Mouse (Mus musculus) intestine, embryonic 14.5 days (tissue): ENCODE measurements around the gene Flrt2. TPM values are rescaled to one million over a fixed set of nuclear protein-coding genes. Genes with fewer than 3 reads are reported as not detected.

ENCODE experiments used
- ATAC-seq: fragments of 200-750 bp; cut with Nextera tagmentation; replicated peaks from 2 replicates; pipeline ENCODE4 v1.8.0; 2017; ENCODE audit warnings: low read depth, moderate number of reproducible peaks, moderate TSS enrichment, moderate library complexity; ENCODE audit not compliant: low FRiP score, low TSS enrichment
- DNase-seq: peaks from one replicate; pipeline ENCODE4 v3.0.0-alpha.2; 2018; ENCODE audit warnings: low spot score
- H3K27ac ChIP-seq: fragments of 300-500 bp; sonication (generic); 2 replicates; pipeline ENCODE4 v1.5.1; 2014; ENCODE audit warnings: low read depth, mild to moderate bottlenecking, control low read depth
- H3K27me3 ChIP-seq: fragments of 300-500 bp; sonication (generic); replicated peaks from 2 replicates; pipeline ENCODE4 v1.6.1; 2014; ENCODE audit warnings: low read length, control low read depth; ENCODE audit not compliant: control insufficient read depth, insufficient read depth
- H3K36me3 ChIP-seq: fragments of 300-500 bp; sonication (generic); 2 replicates; pipeline ENCODE4 v1.6.1; 2014; ENCODE audit warnings: low read length, control low read depth; ENCODE audit not compliant: control insufficient read depth, insufficient read depth
- H3K4me1 ChIP-seq: fragments of 300-500 bp; sonication (generic); replicated peaks from 2 replicates; pipeline ENCODE4 v1.6.1; 2014; ENCODE audit warnings: low read length, control low read depth, mixed read lengths; ENCODE audit not compliant: control insufficient read depth, insufficient read depth
- H3K4me2 ChIP-seq: fragments of 300-500 bp; sonication (generic); 2 replicates; pipeline ENCODE4 v1.6.1; 2014; ENCODE audit warnings: low read length
- H3K4me3 ChIP-seq: fragments of 300-500 bp; sonication (generic); 2 replicates; pipeline ENCODE4 v1.5.1; 2014; ENCODE audit warnings: low read depth, low read length, control low read depth, mixed read lengths
- H3K9ac ChIP-seq: fragments of 300-500 bp; sonication (generic); 2 replicates; pipeline ENCODE4 v1.6.1; 2014; ENCODE audit warnings: mild to moderate bottlenecking, low read length
- H3K9me3 ChIP-seq: fragments of 300-500 bp; sonication (generic); 2 replicates; pipeline ENCODE4 v1.6.1; 2016; ENCODE audit warnings: low read length, control low read depth; ENCODE audit not compliant: control insufficient read depth
- WGBS: fragments of 180-500 bp; shearing (Covaris S2); extraction: QIAGEN DNeasy Blood & Tissue Kit; methylation state at CpG from one replicate; pipeline ENCODE4 v1.1.7; 2014; 5-methylcytosine and 5-hydroxymethylcytosine counted together
- polyA plus RNA-seq: library from polyadenylated mRNA; unstranded; fragments of >200 nt; fragmentation: Nextera tagmentation; extraction: Ambion mirVana; gene quantifications from 2 replicates; pipeline ENCODE4 v1.2.1, GENCODE M21; 2014

Gene Flrt2
- polyA plus RNA-seq, 1 experiment from 2014 or later, result 22.1 TPM

DNA sequence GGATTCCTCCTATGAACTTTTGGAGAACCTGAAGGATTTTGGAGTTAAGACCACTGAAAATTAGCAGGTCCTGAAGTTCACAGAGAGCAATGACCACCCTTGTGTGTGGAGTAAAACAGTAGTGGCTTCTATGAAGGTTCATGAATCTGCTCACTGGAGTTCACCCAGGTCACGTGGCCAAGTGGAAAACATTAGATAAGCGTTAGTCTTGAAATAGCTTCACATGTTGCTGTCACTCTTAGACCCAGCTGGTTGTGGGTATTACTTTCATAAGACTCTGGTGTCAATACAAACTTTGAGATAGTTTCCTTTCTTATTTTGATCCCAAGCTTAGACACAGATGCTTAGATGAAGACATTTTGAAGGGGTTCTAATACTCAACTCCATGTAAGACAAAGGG lies 8.7 kb downstream of the Flrt2 start:
- Histone ChIP-seq H3K4me3 (no peak overlapping the region), H3K27ac (no peak overlapping the region), H3K9ac (no peak overlapping the region), H3K36me3 (0 out of 2 replicates have a peak, but pooled peaks cover 3% of the 10 kb centered on the region), H3K4me1 (peaks cover 3% of the 10 kb centered on the region; the same call in 1 of the 2 replicates), H3K4me2 (no peak overlapping the region), H3K9me3 (no peaks in the 10 kb centered on the region), H3K27me3 (no peaks in the 10 kb centered on the region)
- ATAC-seq, result no peak
- WGBS, result 80% methylated on average over 2 of the region's 2 CpGs
- no peak for DNase-seq

DNA sequence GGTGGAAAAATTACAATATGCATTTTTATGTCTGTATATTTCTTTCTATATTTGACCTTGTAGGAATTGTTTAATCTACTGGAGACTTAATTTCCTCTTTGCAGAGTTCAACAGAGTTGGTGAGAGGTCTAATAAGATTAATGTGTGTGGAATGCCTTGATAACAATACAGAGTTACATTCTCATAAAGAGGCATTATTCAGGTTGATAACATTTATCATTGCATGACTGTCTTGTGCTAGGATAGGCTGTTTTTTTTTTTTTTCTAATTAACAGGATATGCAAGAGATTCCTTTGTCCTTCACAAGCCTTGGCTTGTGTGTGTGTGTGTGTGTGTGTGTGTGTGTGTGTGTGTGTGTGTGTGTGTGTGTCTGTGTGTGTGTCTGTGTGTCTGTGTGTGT lies 9.6 kb downstream of the Flrt2 start:
- Histone ChIP-seq H3K9ac (no peak overlapping the region), H3K4me3 (no peak overlapping the region), H3K27ac (no peak overlapping the region), H3K9me3 (no peaks in the 10 kb centered on the region), H3K4me2 (no peak overlapping the region), H3K4me1 (peaks cover 3% of the 10 kb centered on the region; the same call in 1 of the 2 replicates), H3K27me3 (no peaks in the 10 kb centered on the region), H3K36me3 (0 out of 2 replicates have a peak, but pooled peaks cover 3% of the 10 kb centered on the region)
- DNase-seq, result no peak
- ATAC-seq, result no peak

DNA sequence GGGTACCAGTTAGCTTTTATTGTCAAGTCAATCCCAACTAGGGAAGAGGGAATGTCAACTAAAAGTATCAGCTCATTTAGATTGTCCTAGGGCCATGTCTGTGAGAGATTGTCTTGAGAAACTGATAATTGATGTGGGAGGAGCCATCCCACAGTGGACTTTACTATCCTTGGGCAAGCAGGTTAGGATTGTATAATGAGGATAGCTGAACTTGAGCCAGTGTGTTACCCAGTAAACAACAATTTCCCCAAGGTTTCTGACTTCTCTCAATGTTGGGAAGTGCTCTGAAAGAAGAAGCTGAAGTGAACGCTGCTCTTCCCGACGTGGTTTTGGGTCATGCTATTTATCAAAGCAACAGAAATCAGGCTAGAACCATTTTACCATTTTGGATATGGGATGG lies 13.0 kb downstream of the Flrt2 start:
- 86% methylated on average over 3 of the region's 3 CpGs for WGBS
- Histone ChIP-seq H3K27ac (no peak overlapping the region), H3K4me2 (no peak overlapping the region), H3K4me1 (no peaks in the 10 kb centered on the region), H3K4me3 (no peak overlapping the region), H3K9ac (no peak overlapping the region), H3K27me3 (no peaks in the 10 kb centered on the region), H3K36me3 (0 out of 2 replicates have a peak, but pooled peaks cover 3% of the 10 kb centered on the region), H3K9me3 (no peaks in the 10 kb centered on the region)
- no peak for DNase-seq
- ATAC-seq, result no peak

DNA sequence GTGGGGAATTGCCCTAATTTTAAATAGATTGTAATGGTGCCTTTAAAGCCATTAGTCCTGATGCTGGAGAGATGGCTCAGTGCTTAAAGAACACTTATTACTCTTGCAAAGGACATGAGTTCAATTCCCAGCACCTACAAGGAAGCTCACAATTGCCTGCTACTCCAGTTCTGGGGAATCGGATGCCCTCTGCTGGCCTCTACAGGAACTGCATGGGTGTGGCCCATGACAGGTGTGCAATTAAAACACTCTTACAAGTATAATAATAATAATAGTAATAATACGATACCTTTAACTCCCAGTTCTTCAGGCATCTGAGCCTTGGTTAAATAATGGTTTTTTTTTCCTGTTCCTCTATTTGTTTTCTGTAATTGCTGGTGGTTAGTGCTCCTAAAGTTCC lies 31.2 kb downstream of the Flrt2 start:
- no peak for ATAC-seq

DNA sequence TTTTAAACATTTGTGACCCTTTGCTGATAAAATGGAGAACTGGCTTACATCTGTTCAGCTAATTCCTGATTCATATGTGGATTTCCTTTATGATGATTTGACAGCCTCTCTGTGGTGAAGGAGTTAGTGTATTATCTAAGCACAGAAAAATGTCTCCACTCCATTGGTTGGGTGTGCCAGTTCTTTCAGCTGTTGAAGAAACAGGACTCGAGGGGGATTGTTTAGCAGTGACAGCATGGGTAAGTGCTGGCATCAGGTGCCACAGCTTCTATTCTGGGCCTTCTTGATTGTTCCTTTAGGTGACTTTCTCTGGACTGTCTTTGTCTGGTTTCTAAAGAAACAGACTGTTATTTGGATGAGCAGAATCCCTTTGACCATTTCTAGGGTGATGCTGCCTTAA lies 42.0 kb downstream of the Flrt2 start:
- Histone ChIP-seq H3K27ac (no peak overlapping the region), H3K4me3 (no peak overlapping the region), H3K4me2 (no peak overlapping the region), H3K4me1 (no peaks in the 10 kb centered on the region), H3K27me3 (no peaks in the 10 kb centered on the region), H3K9ac (no peak overlapping the region), H3K9me3 (no peaks in the 10 kb centered on the region), H3K36me3 (no peaks in the 10 kb centered on the region)
- ATAC-seq (no peak), DNase-seq (no peak)
- WGBS, result 80% methylated on average over 1 of the region's 1 CpGs

More for the DNA sequence above, 31.2 kb downstream of the Flrt2 start:
- H3K4me2 ChIP-seq, result no peak overlapping the region
- H3K9me3 ChIP-seq, result no peaks in the 10 kb centered on the region
- no peak for DNase-seq
- no peak overlapping the region for H3K9ac ChIP-seq
- H3K4me3 ChIP-seq, result no peak overlapping the region
- no peaks in the 10 kb centered on the region for H3K4me1 ChIP-seq
- H3K27me3 ChIP-seq, result no peaks in the 10 kb centered on the region
- H3K27ac ChIP-seq, result no peak overlapping the region
- WGBS, result 98% methylated on average over 2 of the region's 2 CpGs
- H3K36me3 ChIP-seq, result no peaks in the 10 kb centered on the region

DNA sequence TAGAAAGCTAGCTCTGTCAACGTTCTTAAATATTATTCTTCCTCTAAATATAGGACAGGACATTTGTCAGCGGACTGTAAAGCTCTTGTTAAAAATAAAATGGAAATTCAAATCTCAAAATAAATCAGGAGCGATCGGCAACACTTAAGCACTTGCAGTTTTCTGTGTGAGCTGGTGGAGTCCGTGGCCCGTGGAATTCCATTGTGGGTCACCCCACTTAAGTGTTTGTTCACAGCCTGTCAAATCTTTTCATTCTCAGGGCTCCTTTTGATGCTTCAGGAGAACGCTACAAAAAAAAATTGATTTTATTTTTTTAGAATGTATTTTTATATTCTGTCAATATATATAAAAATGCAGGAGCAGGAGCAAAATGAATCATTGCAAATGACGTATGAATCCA lies 45.5 kb downstream of the Flrt2 start:
- H3K4me3 ChIP-seq, result no peak overlapping the region
- H3K4me1 ChIP-seq, result no peaks in the 10 kb centered on the region; the same call in 1 of the 2 replicates
- DNase-seq (no peak), ATAC-seq (no peak)
- no peaks in the 10 kb centered on the region for H3K9me3 ChIP-seq
- no peak overlapping the region for H3K9ac ChIP-seq
- H3K27ac ChIP-seq, result no peak overlapping the region
- no peaks in the 10 kb centered on the region for H3K27me3 ChIP-seq
- H3K36me3 ChIP-seq, result no peaks in the 10 kb centered on the region
- 73% methylated on average over 8 of the region's 8 CpGs for WGBS
- H3K4me2 ChIP-seq, result no peak overlapping the region

DNA sequence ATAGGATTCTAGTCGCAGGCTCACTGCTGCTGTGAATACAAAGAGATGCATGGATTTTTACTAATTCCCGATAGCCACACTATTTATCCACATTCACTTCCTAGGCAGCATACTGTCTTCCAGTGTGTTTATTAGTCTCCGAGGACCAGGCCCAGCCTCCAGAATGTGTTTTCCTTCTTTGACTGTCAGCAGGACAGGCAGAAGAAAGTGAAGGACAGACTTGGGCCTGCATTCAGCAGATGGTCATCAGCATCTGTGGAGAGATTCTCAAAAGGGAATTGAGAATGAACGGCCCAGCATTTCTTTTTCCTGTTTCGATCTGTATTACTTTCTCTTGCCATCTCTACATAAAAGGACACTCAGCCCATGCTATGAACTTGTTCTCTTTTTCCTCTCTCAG lies 46.0 kb downstream of the Flrt2 start:
- Histone ChIP-seq H3K36me3 (no peaks in the 10 kb centered on the region), H3K9ac (no peak overlapping the region), H3K27ac (no peak overlapping the region), H3K9me3 (no peaks in the 10 kb centered on the region), H3K4me2 (no peak overlapping the region), H3K4me1 (no peaks in the 10 kb centered on the region; the same call in 1 of the 2 replicates), H3K4me3 (no peak overlapping the region), H3K27me3 (no peaks in the 10 kb centered on the region)
- WGBS, result 72% methylated on average over 5 of the region's 5 CpGs
- ATAC-seq (no peak), DNase-seq (no peak)

DNA sequence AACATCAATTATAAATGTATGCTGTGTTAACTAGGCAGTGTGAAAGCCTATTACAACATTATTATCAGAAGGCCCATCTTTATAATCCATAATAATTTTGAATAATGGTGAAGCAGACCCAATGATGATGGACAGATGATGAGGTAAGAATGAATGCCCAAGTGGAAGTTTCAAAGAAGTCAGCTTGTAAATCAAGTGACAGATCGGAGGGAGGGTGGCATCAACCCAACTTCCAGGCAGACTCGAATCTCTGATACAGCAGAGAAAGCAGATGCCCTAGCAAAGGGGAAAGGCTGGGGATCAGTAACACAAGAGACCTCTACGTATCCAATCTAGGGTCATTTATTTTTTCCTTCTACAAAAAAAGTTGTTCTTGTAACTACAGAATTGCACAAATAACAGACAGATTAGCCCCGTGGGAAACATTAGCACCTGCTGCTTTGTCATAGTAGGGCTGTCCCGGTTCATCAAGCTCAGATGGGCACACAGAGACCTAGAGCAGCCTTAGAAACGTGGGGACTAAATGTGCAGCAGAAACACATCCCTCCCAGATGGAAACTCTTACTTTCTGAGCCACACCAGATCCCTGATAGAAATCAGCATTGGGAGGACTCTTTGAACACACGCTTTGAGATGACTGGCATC lies 46.6 kb downstream of the Flrt2 start:
- no peaks in the 10 kb centered on the region for H3K36me3 ChIP-seq
- DNase-seq (no peak), ATAC-seq (no peak)

DNA sequence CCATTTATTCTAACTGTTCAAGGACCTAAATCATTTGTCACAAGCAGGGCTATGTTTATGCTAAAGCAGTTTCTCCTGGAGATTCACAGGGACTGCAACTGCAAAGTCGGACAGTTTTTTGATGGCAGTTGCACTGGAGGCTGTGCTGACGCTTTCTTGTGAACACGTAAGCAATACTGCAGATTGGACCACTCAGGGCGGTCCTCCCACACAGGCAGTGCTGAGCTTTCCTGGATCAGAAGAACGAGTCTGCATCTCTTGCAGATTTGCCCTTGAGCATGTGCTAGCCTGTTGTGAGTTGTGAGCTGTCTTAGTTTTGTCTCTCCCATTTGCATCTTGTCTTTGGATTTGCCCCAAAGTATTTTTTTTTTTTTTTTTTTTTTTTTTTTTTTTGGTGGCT lies 47.7 kb downstream of the Flrt2 start:
- H3K27ac ChIP-seq, result no peak overlapping the region
- H3K9ac ChIP-seq, result no peak overlapping the region
- ATAC-seq (no peak), DNase-seq (no peak)
- no peak overlapping the region for H3K4me2 ChIP-seq
- no peak overlapping the region for H3K4me3 ChIP-seq
- no peaks in the 10 kb centered on the region for H3K36me3 ChIP-seq
- WGBS, result 56% methylated on average over 5 of the region's 5 CpGs
- no peaks in the 10 kb centered on the region; the same call in 1 of the 2 replicates for H3K4me1 ChIP-seq
- no peaks in the 10 kb centered on the region for H3K27me3 ChIP-seq
- no peaks in the 10 kb centered on the region for H3K9me3 ChIP-seq

More for the DNA sequence above, 46.6 kb downstream of the Flrt2 start:
- Histone ChIP-seq H3K27ac (no peak overlapping the region), H3K9me3 (no peaks in the 10 kb centered on the region), H3K27me3 (no peaks in the 10 kb centered on the region), H3K4me3 (no peak overlapping the region), H3K9ac (no peak overlapping the region), H3K4me1 (no peaks in the 10 kb centered on the region; the same call in 1 of the 2 replicates), H3K4me2 (no peak overlapping the region)
- WGBS, result 80% methylated on average over 7 of the region's 7 CpGs
